Mouse (Mus musculus): ENCODE measurements at regions not wholly inside any gene's neighbourhood (a gene's known extent, or its start where the extent isn't known, plus 50 kb on each side); places are given as distances from the start of the nearest gene placed in this dataset.

- TF ChIP-seq CTCF (IDR thresholded peaks at IDR 0.05; ENCODE audit: extremely low read depth, insufficient read length, insufficient replicate concordance, low read depth, low read length) (no peak), POLR2A (IDR thresholded peaks at IDR 0.05; ENCODE audit: low read depth, low read length) (no peak)
Observed at GRCm38 (mm10) chr15:59713965-59714739, 302.3 kb downstream of the 4933412E24Rik start.

Data from small intestine, adult 2 months (tissue).